Mouse (Mus musculus) heart, postnatal 4 days (tissue): ENCODE measurements around the gene Igfbp2. TPM values are rescaled to one million over a fixed set of nuclear protein-coding genes. Genes with fewer than 3 reads are reported as not detected.

Source experiments
- DNase-seq: peaks from one replicate; pipeline ENCODE4 v3.0.0; 2021
- total RNA-seq, 2 experiments: library from RNA; stranded (reverse); gene quantifications; 2 replicates each; pipeline ENCODE4 v1.2.3; 2021

Gene Igfbp2
- total RNA-seq, 2 experiments from 2014 or later: 5.3 to 8.4 TPM

DNA sequence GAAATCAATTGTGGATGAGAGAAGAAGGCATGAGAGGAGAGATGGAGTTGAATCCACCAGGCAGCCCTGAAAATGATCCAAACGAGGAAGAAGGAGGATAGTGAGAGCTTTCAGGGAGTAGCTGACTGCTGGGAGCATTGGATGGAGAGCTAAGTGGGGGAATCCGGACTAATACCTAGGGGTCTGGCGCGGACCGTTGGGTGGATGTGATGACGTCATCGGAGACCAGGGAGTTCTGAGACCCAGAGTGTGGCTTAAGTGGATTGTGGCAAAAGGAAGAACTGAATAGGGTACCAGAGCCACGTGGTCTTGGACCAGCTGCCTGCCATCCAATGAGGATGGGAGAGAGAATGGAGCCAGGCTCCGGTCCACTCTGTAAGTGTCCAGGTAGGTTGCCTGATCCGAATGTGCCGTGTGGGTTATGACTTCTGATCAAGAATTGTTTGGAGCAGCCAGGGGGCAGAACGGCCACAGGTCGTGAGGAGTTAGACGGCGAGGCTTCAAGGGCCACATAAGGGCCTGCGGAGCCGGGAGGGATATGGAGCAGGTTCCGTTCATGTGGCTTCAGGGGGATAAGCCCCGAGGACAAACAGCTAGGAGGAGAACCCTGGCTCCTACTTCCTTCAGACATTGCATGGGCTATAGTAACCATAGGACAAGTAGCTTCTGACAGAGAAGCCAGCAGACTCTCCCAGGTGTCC lies 32.1 kb downstream of the Igfbp2 start:
- no peak for DNase-seq

DNA sequence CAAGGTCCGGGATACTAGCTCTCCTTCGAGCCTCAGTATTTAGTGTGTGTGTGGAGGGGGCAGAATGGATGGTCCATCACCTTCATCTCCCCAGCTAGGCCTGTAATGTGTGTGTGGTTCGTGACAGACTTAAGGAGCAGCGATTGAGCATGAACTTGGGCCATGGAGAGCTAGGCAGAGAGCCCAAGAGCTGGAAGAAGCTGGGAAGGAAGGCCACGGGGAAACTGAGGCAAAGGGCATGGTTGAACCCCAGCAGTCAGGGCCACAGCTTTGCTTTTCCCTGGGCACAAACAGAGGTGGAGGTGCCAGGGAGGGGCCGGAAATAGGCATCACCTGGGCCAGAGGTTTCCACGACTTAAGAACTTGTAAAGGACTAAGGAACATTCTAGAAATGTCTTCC lies 32.8 kb downstream of the Igfbp2 start:
- no peak for DNase-seq

DNA sequence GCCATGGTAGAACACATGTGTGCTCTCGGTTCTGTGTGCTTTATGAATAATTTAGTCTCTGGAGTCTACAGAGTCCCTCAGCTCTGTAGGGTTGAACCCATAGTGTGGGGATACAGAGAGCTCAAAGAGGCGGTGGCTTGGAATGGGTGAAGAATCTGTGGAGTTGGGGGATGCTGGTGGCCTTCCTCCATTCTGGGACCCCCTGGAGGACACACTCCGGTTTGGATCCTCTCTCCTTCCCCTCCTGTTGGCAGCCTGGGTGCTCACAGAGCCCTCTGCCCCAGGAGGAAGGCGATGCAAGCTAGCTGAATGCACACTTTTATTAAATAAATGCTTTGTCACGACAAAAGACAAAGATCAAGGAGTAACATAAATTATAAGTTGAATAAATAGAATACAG lies 33.3 kb downstream of the Igfbp2 start:
- DNase-seq: no peak

DNA sequence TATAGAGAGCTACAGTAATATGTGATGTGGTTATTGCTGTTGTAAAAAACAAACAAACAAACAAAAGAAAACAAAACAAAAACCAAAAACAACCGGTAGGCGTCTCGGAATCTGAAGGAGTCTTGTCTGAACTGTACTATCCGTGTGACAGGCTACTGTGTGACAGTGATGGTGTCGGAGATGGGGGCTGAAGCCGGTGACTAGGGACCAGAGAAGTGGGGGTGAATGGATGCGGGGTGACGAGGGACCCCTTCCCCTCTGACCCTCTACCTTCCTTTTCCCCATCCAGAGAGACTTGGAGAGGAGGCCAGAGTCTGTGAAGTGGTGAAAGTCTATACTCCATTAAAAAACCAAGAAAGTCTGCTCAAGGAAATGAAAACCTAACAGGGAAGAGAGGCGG lies 34.0 kb downstream of the Igfbp2 start:
- no peak for DNase-seq

DNA sequence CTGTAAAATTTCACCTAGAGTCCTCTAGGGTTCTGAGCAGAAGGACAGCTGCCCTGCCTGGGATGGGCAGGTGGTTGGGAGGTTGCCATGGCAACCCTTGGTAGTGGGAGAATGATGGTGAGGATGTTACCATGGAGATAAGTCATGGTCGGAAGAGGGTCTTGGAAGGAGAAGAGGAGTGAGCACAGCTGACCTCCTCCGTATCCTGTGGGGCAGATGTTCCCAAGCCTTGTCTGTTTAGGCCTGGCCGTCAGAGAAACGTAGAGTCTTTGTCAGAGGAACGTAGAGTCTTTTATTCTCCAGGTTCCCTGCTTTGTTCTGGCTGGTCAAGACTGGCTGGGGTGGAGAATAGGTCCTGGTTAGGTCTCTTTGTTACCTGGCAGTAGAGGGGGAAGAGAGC lies 34.6 kb downstream of the Igfbp2 start:
- DNase-seq: no peak

DNA sequence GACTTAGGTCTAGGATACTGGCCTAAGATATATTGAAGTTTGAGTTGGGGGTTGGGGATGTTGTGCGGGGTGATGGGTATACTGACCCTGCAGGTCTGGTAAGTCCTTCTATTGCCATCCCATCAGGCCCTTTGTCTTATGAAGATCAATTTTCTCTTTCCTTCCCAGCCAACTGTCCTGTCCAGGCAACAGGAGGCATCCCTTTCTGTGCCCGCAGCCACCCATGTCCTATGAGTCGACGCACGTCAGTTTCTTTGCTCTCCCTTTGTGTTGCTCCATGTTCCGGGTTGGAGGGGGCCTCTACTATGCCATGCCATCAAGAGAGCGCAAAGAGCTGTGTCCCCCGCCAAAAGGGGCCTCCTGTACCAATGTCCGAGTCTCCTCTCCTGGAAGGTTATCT lies 35.7 kb downstream of the Igfbp2 start:
- DNase-seq: no peak

DNA sequence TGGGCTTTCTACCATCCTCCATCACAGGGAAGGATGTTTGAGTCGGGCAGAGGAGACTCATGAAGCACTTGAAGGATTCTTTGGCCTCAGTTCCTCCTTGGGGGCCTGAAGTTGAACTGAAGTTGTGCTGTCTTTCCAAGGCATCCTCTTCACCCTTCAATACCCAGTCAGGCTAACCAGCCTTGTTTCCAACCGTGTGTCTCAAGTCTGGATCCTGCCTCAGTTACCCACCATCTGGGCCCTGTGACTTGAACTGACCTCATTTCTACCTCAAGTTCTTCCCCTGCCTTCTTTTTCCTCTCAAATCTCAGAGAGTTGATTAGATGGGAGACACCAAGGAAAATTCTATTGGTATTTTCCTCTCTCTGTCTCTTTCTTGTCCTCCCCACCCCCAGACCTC lies 36.2 kb downstream of the Igfbp2 start:
- no peak for DNase-seq

DNA sequence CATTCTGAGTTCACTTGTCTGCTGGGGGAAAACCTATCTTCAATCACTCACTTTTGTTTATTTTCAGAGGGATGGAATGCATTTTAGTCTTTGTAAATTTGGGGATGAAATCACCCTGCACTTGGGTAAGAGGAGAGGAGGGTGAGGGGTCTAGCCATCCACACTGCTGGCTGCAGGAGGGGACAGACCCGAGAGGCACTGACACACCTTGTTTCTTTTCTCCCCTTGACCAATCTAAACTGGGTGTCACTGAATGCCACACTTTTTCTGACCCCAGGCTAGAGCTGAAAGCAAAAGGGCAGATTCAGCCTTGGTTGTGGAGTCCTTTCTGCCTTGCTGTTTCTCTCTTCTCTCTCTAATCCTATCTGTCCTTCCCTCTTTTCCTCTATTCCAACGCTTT lies 37.4 kb downstream of the Igfbp2 start:
- no peak for DNase-seq

DNA sequence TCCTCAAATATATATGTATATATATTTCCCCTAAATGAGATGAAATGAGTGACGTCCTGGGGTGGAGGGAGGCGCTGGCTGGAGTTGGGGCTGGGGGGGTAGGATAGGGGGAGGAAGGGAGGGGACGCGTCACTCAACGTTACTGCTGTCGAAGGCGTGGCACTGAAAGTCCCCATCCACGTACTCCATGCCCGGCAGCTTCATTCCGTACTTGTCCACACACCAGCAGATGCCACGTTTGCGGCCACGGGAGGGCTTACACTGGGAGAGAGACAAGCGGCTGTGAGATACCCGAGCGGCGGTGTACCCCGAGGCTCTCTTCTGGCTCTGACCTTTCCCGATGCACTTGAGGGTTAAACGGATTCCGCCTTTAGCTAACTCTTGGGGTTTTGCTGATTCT lies 37.9 kb downstream of the Igfbp2 start:
- DNase-seq: no peak

DNA sequence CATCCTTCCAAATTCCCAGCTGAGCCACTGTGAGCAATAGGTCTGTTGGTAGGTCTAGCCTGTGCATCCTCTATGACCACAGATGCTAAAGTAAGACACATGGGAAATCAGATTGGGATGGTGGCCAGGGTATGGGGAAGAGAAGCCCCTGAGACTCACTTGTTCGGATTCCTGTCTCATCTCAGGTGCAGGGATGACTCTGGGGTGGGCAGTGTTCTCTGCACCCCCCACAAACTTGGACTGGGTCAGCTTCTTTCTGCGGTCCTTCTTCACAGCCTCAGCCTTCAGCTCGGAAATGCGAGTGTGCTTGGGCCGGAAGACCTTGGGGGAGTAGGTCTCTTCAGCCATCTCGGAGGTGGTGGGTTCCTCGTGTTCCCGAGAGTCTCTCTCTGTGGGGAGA lies 39.4 kb downstream of the Igfbp2 start:
- no peak for DNase-seq

DNA sequence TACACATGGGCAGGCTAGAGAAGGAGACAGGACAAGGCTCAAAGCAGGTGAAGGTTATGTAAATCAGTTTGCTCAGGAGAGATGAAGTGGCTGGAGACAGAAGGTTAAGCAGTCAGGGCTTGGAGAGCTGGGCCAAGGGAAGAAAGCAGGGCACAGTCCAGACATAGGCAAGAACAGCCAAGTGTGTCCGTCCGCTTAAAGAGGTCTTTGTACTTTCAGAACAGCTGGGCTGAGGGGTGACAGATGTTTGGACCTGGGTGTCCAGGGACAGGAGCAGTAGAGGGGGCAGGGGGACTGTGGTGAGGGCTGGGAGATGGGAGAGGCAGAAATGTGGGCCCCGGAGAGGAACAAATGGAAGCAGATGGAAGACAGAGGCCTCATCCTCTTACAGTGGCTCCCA lies 40.0 kb downstream of the Igfbp2 start:
- no peak for DNase-seq

DNA sequence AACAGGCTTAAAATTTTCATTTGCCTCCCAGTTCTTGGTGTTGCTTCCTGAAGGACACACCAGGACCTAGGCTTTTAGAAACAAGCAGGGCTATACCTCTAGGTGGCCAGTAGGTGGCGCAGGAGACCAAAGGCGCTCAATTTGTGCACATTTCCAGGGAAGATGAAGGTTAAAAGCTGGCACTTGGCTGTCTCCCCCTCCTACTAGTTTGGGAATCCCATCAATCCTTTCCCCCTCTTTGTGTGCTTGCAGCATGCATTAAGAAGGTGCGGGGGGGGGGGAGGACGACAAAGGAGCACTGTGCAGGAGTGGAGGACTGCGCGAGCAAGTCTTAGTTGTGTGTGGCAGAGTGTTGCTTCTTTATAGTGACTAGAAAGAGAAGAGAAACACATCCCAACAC lies 41.6 kb downstream of the Igfbp2 start:
- DNase-seq: peak; percentile 85

DNA sequence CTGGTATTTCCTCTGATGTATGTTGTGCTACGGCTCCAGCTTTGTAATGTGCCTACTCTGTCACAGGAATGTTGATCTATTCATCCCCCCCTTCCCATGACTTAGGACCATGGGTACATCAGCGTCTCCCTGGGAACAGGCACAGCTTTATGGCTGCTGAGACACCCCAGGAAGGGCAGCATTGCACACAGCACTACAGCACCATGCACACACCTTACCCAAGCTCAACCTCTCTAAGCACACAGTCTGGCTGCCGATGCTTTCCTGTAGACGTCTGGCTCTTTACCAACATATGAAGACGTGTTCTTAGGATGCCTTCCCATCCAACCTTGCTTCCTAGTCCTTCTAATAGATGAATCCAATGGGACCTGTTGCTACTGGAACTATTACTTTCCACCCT lies 42.1 kb downstream of the Igfbp2 start:
- DNase-seq: no peak

DNA sequence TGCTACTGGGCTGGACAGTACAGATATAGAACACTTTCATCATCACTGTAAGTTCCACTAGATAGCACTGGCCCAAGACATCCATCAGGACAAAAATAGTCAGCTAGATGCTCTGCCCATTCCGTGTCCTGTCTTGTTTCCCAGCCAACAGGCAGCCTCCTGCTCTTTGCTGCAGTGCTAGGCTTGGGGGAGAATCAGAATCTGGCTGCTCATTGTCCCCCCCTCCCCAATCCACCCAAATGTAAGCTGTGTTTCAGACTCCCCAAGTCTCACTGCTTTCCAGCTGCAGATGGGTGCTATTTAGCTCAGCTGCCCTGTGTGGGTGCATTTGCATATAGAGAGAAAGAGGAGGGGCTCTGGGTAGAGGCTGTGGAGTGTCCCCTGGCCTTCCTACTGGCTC lies 43.0 kb downstream of the Igfbp2 start:
- no peak for DNase-seq

DNA sequence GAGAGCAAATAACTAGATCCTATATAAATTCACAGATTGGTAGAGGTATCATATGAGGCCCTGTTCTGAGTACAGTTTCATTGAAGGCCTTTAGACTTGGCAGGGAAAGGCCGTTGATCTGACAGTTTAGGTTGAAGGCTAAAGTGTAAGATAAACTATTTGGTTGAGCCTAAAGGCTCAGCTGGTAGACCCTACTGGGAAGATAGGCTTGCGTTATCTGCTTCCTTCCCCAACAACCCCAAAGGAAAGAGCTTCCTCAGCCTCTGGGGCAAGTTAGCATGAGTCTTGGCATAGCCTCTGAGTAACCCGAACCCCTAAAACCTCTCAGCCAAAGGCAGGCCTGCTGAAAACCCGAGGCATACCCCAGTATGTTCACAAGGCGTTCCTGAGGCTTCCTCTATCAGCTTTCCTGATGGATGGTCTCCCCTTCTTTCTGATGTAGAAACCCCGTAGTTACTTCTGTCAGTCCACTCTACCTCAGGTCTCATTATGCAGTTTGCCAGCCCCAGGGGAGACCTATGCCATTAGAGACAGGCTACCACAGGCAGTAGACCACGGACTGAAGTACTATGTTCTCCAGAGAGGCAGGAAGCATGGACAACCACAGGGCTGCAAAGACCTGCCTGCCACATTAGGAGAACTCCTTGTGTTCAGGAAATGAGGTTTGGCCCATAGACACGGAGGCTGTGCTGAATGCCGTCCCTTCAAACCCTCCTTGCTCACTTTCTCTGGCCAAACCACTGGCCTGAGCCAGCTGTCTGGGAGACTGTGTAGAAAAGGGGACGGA lies 44.3 kb downstream of the Igfbp2 start:
- no peak for DNase-seq

DNA sequence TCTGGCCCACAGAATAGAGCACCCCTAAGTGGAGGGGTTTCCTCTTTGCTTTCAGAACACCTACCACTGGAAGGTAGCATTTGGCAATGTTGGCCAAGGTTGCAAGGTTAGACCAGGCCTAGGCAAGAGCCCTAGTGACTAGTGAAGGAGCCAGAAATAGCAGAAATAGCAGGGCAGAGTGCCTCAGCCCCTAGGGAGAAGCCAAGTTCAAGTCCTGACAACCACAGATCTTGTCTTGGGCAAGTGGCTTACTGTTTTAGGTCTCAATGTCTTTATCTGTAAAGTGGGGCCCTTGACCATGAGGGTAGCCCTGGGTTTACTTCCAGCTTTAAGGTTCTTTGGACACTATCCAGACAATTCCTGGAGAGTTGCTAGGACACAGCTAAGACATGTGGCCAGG lies 45.0 kb downstream of the Igfbp2 start:
- no peak for DNase-seq

DNA sequence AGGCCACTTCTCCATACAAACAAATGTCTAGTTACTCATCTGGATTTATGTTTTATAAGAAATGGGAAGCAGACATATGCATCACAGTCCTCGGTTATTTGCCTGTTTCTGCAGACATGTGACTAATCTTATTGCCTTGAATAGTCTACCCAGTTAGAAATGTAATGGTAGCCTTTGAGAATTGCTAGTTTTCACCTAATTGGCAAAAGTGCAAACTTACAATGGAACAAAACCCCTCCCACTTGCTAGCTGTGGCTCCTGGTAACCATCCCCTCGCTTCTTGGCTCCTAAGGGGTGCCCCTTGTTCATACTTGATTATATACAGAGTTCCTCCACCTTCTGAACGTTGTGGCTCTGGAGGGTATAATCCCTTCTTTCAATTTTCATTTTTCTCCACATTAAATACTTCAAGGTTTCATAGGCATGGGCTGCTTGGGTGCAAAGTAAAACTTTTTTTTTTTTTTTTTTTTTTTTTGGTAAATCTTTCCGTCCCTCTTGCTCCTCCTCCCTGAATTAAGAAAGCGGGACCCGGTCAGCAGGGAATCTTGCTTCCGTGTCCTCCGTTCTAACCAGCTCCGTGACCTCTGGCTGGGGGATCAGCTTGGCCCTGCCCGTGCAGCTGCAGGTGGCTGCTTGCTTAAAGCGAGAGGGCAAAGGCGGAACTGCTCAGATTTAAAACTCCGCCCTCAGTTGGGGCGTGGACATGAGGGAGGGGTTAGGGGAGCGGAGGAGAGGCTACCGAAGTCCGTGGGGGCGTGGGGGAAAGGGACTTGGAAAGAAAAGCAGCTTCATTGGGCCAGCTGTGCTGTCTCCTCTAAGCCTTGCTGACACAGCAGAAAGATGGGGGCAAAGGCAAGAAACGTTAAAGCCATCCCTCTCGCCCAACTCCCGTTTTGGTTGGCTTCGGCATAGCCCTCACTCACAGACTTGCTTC lies 45.6 kb downstream of the Igfbp2 start:
- DNase-seq: peak; percentile 81

DNA sequence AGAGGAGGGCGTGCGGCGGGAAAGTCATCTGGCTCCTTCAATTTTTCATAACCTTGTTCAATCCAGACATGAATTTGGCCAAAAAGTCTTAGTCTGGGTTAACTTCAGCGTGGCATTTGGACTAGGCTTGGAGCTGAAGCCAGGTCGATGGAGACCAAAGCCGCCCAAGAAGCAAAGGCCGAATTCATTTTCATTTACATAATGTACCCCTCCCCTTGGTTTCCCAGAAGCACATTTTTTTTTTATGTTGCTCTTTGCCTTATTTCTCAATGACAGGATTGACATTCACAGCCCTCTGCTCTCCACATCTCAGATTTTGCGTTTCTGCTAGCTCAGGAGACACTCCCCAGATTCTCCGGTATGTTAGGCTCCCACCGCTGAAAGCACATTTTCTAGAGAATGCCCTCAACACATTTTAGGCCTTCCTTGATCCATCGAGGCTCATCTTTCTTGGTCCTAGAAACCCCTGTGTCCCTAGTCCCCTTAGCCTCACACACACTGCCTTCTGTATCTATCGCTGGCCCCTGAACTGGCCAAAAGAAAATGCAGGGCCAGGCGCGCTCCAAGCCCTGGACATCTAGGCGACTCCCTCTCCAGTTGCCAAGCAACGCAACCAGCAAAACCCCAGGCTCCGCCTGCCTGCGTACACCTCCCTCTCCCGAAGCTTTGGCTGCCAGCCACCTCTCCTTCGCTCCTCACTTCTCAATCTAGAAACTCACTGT lies 46.5 kb downstream of the Igfbp2 start:
- DNase-seq: peak; percentile 89

DNA sequence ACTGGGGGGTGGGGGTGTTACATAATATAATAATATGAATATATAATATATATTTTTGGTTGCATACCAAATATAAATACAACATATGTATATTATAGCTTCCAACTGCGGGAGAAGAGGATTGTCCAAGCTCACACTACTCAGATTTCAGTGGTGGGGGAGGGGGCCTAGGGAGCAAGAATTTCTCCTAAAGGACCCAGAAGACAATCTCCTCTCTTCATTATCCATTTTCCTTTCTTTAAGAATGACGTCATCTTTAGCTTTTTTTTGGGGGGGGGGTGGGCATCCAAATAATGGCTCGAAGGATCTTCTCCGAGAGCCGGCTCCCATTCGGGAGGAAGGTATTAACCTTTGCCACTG lies 47.0 kb downstream of the Igfbp2 start:
- no peak for DNase-seq

DNA sequence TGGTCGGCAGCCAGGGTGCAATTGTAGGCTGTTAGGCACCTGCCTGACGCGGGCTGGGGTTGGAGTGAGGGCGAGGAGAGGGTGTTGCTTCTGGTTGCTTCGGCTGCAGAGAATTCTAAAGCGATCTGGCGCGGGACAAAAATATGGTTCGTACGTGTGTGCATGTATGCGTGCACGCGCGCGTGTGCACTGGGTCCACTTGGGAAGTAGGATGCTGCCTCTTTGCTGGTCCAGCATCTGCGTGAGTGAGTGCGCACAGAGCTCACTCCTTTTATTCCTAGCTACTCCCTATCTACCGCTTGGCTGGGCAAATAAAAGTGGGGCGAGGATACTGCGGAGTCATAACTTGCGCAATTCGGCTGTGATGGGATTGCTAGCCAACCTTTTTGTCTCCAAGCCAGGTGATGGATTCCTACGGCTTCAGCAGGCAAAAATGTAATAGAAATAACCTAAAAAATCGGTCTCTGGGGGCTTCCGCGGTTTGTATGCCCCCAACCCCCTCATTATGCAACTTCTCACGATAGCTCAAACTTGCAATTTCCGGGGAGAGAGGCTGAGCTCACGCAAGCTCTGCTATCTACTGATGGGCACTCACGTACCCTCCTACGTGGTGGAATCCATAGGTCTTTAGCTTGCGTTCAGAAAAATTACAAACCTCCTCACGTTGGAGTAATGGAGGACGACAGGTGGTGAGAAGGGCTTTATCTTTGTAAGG lies 47.6 kb downstream of the Igfbp2 start:
- no peak for DNase-seq

DNA sequence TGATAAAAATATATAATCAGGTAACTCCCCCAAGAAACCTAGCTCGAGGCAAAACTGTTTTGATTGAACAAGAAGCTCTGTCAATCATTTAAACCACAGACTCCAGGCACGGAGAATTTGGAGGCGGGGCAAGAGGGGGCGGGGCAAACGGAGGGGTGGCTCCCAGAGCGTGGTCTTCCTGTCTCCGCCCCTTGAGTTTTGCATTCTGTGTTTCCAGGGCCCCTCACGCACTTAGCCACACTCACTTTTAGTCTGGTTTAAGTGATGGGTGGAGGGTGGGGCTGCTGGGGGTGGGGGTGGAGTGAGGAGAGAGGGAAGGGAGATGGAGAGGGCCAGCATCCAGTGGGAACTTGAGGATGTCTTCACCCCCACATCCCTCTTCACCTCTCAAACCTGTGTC lies 48.2 kb downstream of the Igfbp2 start:
- DNase-seq: peak; percentile 79

DNA sequence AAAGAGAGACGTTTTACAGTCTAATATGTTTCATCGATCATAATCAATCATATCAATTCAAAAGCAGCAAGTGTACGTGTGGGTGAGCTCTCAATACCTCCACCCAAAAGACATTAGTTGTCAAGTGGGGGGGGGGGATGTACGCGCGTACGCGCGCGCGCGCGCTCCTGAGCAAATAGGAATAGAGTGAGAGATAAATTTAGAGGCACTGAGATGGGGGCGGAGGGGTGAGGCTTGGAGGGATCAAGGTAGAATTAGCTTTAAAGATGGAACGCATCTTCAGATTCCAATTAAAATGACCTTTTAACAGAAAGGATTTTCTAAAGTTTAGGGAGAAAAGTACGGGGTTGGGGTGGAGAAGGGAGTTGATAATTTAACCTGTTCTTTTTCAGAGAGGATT lies 48.8 kb downstream of the Igfbp2 start:
- no peak for DNase-seq
